Mouse (Mus musculus): Measurements from ENCODE around the gene Dvl1.

- no peak for TF ChIP-seq POLR2A (IDR thresholded peaks at IDR 0.05; ENCODE audit: low read depth, low read length)
- TF ChIP-seq CTCF (IDR thresholded peaks at IDR 0.05; ENCODE audit: extremely low read depth, insufficient read depth, insufficient read length, insufficient replicate concordance) = no peak; the same call in 1 of the 2 replicates
These were observed 13.4 kb upstream of the Dvl1 start for GRCm38 (mm10) chr4:155833836-155834235.

Measured in spleen, adult 2 months (tissue).